Mouse (Mus musculus): ENCODE results near the gene Slc25a45.

GRCm38 (mm10) chr19:5912103-5913006 lies 34.7 kb downstream of the Slc25a45 start:
- TF ChIP-seq CTCF (IDR thresholded peaks at IDR 0.05; ENCODE audit: low read depth, low read length) (no peak), POLR2A (IDR thresholded peaks at IDR 0.05; ENCODE audit: insufficient read depth, low read length) (peak; percentile 89), EP300 (IDR thresholded peaks at IDR 0.05; ENCODE audit: insufficient read depth, low read depth, low read length) (no peak)
